Mouse (Mus musculus) gastrocnemius, postnatal 4 days (tissue): Measurements from ENCODE around the gene Btnl9. TPM values are rescaled to one million over a fixed set of nuclear protein-coding genes. Genes with fewer than 3 reads are reported as not detected.
"Not testable (repeated sequence)": the region's sequence is repeated elsewhere in the genome, so short reads cannot be mapped to it uniquely, and the experiment has no call there.

ENCODE experiments used
- DNase-seq, 2 experiments: peaks; one replicate each; pipeline ENCODE4 v3.0.0; 2021 to 2022; ENCODE audit warnings: low spot score in 2 of 2, mixed read lengths in 2 of 2
- long read RNA-seq, 2 experiments: library from polyadenylated mRNA; stranded (forward); transcript quantifications; one replicate each; pipeline ENCODE4 v2.0.0; 2021
- total RNA-seq, 2 experiments: library from RNA; stranded (reverse); gene quantifications; 2 replicates each; pipeline ENCODE4 v1.2.3; 2021

The Btnl9 gene
- total RNA-seq: 10 to 100 TPM; 10.8 to 11.8 TPM
- long read RNA-seq, experiment 1, full-length matches to known transcripts: 1 of 3 reads
- long read RNA-seq, experiment 1, partial matches to known transcripts: 1 of 3 reads
- long read RNA-seq, experiment 1, other reads (novel, unspliced or antisense): 1 of 3 reads
- long read RNA-seq, experiment 2, full-length matches to known transcripts: 2 of 6 reads
- long read RNA-seq, experiment 2, partial matches to known transcripts: 2 of 6 reads
- long read RNA-seq, experiment 2, other reads (novel, unspliced or antisense): 2 of 6 reads

DNA sequence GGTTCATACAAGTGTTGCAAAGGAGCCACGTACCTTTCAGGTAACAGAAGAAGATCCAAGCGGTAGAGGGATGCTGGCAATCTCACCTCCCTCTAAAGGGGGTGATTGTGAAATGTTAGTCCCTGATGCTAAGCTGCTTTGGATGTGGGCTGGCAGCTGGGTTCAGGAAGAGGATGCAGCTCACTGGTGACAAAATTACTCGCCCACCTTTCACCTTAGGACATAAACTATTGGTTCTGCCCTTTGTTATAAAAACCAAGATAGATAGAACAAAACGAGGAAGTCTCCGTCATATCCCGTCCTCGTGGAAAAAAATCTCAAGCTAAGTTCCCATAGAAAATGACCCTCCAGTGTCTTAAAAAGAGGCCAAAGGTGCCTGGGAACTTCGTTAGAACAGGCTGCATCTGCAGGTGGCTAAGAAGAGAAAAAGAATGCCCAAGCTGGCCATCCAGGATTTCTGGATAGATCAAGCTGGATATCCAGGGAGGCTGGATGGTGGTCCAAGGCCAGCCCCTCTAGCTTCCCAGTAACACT, at the start of gene Btnl9:
Gene Btnl9, minus strand, starts transcription at position 205 of the 534 bp plus-strand sequence.
- no peak for DNase-seq

DNA sequence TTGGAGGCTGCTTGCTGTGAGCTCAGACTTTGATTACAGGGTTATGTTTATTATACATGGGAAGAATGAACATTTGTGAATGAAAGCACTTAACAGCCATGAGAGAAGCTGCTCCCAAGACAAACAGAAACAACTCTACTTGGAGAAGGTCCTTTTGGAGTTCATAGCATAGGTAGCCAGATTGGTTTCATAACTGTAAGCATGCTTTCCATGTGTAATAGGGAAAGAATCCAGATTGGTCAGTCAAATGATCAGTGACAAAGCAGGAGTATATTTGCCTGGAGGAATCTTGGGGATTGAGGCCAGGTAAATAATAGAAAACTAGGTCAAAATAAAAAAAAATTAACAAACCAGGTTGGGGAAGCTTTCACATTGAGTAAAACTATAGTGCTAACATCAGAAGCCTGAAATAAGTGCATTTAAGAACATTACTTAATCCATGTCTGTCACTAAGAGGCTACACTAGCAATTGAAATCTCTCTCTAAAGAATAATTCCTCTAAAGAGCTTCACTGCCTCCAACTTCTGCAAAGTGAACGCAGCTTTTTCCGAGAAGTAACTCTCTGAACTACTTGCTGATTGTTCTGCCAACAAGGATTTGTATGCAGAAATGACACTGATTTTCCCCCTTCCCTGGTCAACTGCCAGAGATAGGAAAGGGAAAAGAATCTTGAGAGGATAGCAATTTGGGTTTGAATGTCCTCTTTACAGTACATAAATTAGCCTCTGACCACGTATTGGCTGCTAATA, 48.7 kb upstream of the Btnl9 start:
- DNase-seq: no peak

DNA sequence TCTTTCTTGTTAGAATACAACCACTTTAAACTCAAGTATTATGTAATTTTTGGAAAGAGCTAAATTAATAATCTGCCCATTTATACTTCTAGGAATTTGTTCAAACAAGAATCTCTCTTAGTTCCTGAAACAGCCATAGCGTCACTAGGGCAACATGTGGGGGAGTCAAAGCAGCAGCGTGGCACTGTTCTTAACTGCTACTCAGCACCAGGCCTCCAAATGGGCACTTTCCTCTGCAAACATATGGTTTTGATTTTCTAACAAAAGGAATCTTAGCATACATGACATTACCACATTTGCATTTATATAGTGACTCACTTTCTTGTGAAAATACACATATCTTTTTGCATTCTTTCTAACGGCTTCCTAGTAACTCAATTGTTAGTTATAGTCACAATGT, 45.8 kb upstream of the Btnl9 start:
- DNase-seq: no peak

DNA sequence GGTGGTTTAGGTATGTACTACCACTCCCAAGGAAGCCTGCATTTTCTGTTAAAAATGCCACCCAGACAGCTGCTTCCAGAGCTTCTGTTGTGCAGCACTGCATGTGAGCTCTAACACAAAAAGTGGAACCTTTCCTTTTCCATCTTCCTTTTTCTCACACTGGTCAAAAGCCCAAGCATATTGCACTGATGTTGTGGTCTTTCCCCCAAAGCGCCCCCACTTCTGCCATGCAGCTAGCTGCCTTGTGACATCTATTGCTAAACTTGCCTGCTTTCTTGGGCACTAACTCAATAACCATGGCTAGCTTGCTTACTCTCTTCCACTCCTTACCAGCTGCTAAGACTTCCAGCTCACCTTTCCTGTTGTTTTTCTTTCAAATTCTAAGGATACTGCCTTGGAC, 37.5 kb upstream of the Btnl9 start:
- no peak for DNase-seq

DNA sequence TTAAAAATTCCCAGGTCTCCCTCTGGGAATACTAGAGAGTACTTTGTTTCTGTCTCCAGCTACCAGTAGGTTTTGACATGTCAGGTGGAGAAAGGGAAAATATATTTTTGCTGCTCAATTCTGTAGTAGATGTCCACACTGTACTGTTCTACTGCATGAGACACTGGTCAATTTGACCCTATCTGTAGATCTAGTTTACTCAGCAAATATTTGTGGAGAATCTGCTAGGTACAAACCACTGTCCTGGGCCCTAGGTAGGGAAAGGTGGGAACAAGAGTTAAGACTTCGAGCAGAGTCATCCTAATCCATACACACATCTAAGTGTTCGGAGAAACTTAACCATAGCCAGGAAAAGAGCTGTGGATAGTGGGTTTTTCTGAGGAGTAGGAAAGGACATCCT, 32.3 kb upstream of the Btnl9 start:
- no peak for DNase-seq

DNA sequence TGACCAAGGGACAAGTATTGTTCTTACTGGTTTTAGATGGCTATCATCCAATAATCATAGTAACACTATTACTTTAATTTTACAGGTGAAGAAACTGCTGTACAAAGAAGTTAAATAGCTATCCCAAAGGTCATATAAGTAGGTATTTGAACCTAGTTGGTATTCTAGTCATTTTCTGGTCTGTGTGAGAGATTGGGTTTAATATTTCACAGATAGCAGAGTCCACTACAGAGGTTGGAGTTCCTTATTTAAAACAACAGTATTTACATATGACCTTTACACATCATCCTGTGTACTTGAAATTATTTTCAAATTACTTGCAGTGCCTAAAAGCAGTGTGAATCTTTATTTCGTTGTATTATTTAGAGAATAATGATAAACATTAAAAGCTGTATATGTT, 26.5 kb upstream of the Btnl9 start:
- DNase-seq: no peak

DNA sequence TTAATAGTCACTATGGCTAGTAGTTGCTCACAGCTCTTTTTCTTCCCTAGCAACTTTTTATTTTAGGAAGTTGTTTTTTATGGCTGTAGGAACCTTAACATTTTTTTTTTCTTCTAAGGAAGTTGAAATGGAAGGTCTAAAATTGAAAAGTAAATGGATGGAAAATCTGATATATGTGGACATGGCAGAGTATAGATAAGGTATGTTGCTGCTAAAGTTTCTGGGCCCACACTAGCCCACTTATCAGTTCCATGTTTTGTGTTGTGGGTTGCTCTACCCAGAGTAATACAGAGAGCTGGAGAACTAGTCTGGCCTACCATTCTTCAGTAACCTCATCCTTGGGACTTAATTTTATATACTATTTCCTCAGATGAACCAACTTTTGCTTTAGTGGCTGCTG, 25.6 kb upstream of the Btnl9 start:
- DNase-seq: no peak

DNA sequence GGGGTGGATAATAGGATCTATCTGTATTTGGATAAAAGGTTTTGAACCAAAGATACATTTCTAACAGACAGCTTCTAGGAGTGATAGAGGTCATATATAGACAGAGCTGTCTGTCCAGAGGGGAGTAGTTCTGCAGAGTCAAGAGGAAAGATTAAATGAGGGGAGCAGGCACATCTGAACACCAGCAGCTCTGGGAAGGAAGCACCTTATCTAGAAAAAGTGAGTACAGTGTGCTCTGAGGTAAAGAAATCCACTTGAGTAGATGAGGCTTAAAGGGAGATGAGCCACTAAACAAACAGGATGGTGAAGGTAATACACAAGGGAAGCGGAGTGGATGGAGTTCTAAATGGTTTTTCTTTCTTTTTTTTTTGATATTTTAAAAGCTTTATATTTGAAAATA, 20.5 kb upstream of the Btnl9 start:
- DNase-seq: no peak

DNA sequence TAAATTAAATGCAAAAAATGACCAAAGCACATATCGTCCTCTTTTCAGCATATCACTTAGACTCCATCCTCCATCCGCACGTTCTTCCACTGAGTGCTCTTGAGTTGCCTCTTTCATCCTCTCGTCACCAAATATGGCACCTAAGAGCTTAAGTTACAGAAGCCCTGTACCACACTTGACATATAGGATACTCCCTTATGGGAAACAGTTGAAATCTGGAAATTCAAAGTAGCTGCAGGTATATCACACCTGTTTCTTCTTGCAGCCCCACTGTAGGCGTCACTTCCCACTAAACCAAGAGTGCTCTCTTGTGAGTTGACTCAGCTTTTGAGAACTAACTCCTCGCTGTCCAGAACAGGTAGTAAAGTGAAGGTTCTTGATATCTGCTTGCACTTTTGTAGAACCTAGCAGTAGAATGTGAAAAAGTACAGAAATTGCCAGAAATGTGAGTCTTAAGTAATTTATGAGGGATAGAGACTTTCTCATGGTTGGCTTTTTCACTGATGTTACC, 18.2 kb upstream of the Btnl9 start:
- no peak for DNase-seq

DNA sequence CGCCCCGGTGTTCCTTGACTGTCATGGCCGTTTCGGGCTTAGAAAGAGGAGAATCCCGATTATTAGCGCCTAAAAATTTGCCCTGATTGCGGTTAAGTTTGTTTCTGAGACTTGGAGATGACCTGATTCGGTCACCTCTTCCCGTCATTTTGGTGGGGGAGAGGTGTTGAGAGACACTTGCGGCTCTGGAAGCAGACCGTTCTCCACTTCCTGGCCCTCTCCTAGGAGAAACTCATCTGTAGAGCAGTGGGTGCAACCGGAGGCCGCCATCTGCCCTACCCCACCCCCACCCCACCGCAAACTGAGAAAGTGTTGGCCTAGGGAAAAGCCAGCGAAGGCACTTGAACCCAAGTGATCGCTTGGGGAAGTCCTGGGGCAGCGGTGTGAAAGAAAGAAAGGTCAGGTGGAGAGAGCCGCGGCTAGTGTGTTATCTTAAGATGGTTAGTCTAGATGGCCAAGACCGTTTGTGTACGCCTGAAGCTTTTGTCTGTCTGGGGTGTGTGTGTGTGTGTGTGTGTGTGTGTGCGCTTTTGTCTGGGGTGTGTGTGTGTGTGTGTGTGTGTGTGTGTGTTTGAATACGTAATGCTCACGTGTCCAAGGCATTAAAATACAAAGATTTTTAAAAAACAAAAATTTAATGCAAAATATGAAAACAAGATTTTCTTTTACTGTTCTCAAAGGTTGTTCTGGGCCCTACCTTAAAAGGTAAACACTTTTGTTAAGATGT, 17.0 kb upstream of the Btnl9 start:
- DNase-seq: no peak

DNA sequence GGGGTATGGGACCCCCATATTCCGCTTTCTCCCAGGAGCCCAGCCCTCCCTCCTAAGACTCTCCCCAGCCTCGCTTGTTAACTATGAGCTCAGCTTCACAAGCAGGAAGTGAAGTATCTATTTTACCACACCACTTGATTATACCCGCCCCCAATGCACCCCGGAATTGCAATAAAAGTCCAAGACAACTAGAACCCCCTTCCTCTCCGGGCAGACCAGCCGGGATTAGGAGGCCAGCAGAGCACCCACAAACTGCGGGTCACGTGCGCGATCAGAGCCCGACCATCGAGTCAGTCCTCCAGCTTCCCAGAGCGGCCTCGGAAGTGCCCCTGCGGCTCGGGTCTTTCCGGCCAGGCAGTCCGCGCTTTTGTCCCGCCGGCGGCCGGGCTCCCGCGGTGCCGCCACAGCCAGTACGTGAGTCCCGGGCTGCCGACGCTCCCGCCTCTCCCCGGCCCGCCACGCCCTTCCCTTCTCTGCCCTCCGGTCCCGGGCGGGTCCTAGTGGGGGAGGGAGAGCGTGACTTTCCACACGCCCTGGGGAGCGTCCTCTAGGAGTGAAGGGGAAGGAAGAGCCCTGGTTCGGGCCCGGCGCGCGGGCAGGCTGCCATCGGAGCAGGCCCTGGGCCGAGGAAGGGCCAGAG, 16.3 kb upstream of the Btnl9 start, which contains the start of gene Zfp62:
Gene Zfp62, plus strand, starts transcription at position 164 of the 640 bp plus-strand sequence.
- peak; percentile 84 to 95 for DNase-seq

DNA sequence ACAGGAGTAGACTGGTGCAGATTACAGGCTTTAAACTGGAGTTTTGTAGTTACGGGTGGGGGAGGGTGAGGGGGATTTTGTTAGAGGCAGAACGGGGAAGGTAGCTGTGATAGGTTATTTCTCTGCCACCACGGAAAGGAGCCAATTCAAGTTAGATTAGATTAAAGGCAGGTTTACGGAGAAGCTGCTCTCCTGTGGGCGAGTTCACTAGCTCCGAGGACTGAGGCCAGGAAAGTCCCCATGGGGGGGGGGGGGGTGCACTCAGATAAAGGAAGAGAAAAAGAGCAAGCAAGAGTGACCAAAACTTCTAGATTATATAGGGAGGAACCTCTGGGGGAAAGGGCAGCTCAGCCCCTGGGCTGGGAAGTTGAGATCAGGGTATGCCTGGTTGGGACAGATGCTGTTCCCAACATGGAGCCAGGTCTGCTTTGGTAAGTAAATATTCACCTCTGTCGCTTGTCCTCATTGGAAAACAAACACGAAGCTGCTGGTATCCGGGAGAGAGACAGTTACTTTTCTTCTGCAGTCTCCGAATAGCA, 15.6 kb upstream of the Btnl9 start:
- DNase-seq: peak in 1 of 2 experiments; percentile 13

DNA sequence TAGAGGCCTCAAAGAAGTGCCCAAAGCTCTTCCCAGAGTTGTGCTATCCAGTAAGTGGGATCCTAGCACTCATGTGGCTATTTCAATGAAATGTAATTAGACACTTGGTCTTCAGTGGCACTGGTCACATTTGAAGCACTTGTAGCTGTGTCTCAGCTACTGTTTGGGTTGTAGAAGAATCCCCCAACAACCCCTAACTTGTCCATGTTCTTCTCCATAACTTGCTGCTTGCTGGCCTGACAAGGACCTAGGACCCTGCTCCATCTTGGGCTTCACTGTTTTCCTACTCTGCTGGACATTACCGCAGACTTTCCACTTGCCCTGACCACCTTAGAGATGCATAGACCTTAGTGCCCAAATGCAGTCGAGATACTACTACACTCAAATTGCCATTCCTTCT, 15.1 kb upstream of the Btnl9 start:
- no peak for DNase-seq

DNA sequence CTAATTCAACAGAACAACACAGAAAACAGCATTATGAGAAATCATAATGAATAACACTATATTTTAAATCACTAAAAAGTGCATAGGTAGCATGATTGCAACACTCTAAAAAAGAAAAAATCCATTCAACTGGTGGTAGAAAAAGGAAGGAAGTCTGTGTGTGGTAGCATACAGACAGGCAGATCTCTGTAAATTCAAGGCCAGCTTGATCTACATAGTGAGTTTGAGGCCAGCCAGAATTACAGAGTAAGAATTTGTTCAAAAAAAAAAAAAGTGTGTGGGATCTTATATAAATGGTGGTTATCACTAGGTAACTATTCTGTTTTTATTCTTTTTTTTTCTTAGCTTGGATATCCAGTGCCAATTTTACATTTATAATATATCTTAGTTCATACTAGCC, 14.2 kb upstream of the Btnl9 start:
- DNase-seq: no peak

DNA sequence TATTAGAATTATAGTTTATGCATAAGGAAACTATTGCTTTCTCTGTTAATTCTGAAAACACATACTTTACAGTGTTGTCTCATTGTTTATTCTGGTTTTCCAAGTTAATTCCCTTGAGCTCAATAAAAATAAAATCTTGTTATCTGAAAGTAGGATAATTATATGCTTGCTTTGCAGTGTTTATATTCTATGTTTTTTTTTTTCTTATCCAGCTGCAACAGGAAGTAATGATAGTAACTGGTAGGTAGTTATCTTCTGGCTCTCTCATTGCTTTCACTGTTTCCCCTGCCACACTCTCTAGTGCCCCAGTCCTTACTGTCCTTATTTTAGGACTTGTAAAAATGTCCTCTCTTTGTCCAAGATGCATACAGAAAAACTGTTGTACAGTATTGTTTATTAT, 13.7 kb upstream of the Btnl9 start:
- DNase-seq: no peak

DNA sequence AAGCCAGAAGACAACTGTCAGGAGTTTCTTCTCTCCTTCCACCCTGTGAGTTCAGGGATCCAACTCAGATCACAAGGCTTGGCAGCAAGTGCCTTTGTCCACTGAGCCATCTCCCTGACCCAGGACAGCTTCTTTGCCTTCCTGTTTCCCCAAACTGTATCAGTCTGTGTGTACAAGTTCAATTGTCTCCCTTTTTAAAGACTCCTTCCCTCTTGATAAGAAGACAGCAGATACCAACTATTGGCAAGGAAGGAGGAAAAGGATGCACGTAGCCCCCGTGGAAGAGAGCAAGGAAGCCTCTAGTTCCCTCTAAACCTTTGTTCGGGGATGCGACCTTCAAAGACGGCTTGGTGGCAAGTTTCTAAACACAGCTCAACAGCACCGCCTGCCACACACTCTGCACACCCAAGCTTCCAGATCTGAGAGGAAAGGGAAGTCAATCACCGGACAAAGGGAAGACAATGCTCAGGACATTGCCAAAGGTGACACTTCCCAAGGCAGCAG, 8.9 kb upstream of the Btnl9 start:
- DNase-seq: no peak

DNA sequence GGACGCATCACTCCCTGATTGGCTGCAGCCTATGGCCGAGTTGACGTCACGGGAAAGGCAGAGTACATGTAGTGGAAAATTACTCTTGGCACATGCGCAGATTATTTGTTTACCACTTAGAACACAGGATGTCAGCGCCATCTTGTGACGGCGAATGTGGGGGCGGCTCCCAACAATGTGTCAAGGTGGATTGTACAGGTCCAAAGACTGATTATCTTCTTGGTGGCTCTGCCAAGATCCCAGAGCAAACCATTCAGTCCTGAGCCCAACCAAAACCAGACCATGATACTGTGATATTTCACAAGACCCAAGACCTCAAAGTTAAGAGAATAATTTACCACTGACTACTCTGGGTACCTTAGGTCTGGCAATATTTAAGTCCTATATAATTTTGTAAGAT, 7.8 kb upstream of the Btnl9 start:
- not testable (repeated sequence) for DNase-seq

DNA sequence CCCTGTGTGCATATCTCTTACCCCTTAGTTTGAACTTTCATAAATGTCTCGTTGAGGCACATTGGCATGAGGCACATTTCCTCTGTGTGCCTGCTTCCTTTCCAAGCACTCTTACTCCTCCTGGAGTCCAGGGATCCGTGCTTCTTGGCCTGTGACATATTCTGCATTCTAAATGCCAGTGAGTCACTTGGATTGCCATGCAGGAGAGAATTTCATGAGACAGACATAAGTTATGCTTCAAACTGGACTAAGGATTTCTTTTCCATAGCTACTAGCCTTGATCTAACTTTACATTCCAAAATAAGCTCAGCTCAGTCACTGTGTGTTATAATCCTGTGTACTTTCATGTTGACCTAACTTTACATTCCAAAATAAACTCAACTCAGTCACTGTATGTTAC, 4.1 kb upstream of the Btnl9 start:
- no peak for DNase-seq

DNA sequence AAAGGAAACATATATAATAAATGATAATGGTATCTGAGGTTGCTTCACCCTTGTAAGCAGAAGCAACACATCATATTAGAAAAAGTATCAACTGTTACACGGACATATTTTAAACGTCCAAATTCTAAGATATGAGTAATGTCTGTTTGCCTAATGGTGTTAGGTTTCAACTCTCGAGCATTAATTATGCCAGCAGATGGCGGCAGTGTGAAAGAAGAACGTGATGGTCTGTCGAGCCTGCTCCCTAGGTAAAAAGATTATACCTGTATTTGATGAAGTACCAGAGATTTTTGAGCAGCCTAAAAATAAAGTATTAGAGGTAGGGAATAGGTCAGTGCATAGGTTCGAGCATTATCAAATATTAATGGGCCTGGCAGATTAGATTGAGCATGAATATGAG, 2.8 kb upstream of the Btnl9 start:
- DNase-seq: peak in 1 of 2 experiments; percentile 41

DNA sequence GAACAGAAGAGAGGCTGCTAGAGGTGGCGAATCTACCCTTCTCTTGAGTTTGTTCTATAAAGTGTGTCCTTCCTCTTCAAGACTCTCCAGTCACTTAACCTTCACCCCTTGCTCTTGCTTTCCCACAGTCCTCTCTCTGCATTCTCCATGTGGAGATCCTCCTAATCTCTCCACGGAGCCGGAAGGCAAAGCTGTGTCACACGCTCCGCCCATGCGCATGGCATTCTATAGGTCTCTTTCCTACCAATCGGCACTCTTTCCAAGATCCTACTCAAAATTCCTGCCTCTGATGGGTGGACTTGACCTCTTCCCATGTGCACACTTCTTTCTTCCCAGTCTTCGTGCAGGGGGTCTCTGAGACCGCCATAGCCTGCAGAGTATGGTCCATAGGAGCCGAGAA, 742 bp upstream of the Btnl9 start:
- no peak for DNase-seq

DNA sequence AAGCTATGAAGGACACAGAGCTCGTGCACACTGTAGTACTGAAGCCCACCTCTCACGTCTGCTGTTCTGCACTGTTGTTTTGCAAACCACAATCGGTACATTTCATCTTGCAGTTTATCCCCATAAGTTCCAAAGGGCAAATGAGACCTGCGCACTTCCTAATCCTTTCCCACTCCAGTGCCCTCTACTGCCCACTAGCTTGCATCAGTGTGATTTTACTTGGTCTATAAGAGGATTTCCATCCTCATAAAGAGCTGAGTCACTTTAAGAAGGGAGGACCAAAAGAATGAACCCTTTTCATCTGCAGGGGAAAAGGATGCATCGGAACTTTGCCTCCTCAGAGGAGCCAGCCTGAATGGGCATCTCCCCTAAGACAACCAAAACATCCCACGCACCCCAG, 507 bp downstream of the Btnl9 start:
- no peak for DNase-seq
